Comparison of ENCODE assay signal across 12 mouse cellular contexts in the genomic region with DNA sequence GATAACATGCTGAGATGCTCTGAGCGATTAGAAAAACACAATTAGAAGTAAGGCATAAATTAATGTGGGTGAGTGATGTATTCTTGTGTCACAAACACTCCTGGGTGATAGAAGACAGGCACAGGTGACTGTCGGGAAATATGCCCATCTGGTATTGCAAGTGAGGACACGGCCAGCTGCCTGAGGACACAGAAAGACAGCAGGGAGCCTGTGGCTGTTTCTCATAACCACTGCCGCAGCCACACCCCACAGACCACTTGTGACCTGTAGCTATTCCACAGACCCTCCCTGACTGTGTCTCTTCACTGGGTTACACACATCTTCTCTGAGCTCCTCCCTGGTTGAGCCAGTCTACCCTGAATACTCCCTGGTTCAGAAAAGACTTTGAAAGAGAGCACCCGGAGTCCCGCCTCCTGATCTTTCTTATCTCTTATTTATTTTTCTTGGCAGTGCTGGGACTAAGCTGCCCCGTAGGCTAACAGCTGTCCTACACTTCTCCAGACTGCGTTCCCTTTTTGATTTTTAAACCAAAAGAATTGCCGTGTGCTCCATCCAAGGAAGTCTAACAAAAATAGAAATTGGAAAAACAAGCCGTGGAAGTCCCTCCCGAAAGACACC. TPM values are rescaled to one million over a fixed set of nuclear protein-coding genes. Genes with fewer than 3 reads are reported as not detected.
DNase-seq lines count a peak whose midpoint lies in the region; ATAC-seq lines count a peak whose summit lies in the region.
"Had no signal": no experiment of that assay in that cellular context is flagged by ENCODE, and none has a peak within 500 bp of the region (broad histone marks: within the 10 kb centered on the region; RNA-seq: fewer than 3 reads in every experiment).

No protein-coding gene starts in this region.

- no peak overlapping the region for H3K27ac ChIP-seq in limb, embryonic 13.5 days
- H3K27ac ChIP-seq in limb, embryonic 10.5 days, result no peak overlapping the region
- H3K27ac ChIP-seq in limb, embryonic 15.5 days, result peak overlapping the region; percentile 50; the same call in 1 of the 2 replicates
- H3K27ac ChIP-seq: forebrain, embryonic 10.5 days had no signal

- H3K9me3 ChIP-seq in limb, embryonic 13.5 days, result no peaks in the 10 kb centered on the region
- no peaks in the 10 kb centered on the region for H3K9me3 ChIP-seq in limb, embryonic 10.5 days (replicated peaks)
- H3K9me3 ChIP-seq in limb, embryonic 15.5 days, result no peaks in the 10 kb centered on the region
- H3K9me3 ChIP-seq: forebrain, embryonic 10.5 days had no signal

- H3K4me2 ChIP-seq in limb, embryonic 13.5 days (replicated peaks), result 0 out of 2 replicates have a peak overlapping the region, but pooled peaks have one; percentile 4
- 0 out of 2 replicates have a peak overlapping the region, but pooled peaks have one; percentile 2 for H3K4me2 ChIP-seq in limb, embryonic 15.5 days

- no peak for ATAC-seq in limb, embryonic 13.5 days (ENCODE audit: low FRiP score, low read depth)
- ATAC-seq in limb, embryonic 15.5 days (ENCODE audit: insufficient number of reproducible peaks, low FRiP score, low TSS enrichment, low read depth), result 0 out of 2 replicates have a peak, but pooled peaks have one; percentile 23

- peak; percentile 73 to 84 for DNase-seq in adrenal gland, adult (ENCODE audit: inconsistent age in 2 of 2, low spot score in 1 of 2)
- no peak for DNase-seq in adrenal gland, postnatal 25 days
- DNase-seq in limb, embryonic 10.5 days (ENCODE audit: low spot score), result no peak
- peak; percentile 53 for DNase-seq in adipocyte (ENCODE audit: low spot score)
- no peak for DNase-seq in c-Kit-positive CD71-positive TER-119-positive erythroid progenitor cells, embryonic 14.5 days (ENCODE audit: low spot score)
- no peak for DNase-seq in right cerebral cortex, postnatal 10 days (ENCODE audit: low spot score in 2 of 2)
- DNase-seq: gastrocnemius, postnatal 25 days; right cerebral cortex, adult 18-20 months had no signal

- no peak overlapping the region for H3K9ac ChIP-seq in limb, embryonic 13.5 days
- H3K9ac ChIP-seq in limb, embryonic 15.5 days, result no peak overlapping the region

- H3K4me1 ChIP-seq in limb, embryonic 13.5 days, result peaks cover 26% of the 10 kb centered on the region
- H3K4me1 ChIP-seq in limb, embryonic 10.5 days, result peaks cover 2% of the 10 kb centered on the region
- peaks cover 40% of the 10 kb centered on the region for H3K4me1 ChIP-seq in limb, embryonic 15.5 days

- WGBS in limb, embryonic 13.5 days, result 53% methylated on average over 11 of the region's 11 CpGs
- 60% methylated on average over 11 of the region's 11 CpGs for WGBS in limb, embryonic 10.5 days
- 46% methylated on average over 11 of the region's 11 CpGs for WGBS in limb, embryonic 15.5 days

- H3K36me3 ChIP-seq in limb, embryonic 13.5 days, result peaks cover 36% of the 10 kb centered on the region
- H3K36me3 ChIP-seq in limb, embryonic 10.5 days, result peaks cover 23% of the 10 kb centered on the region
- no peaks in the 10 kb centered on the region; the same call in 1 of the 2 replicates for H3K36me3 ChIP-seq in limb, embryonic 15.5 days

- H3K4me3 ChIP-seq in limb, embryonic 13.5 days, result no peak overlapping the region
- no peak overlapping the region for H3K4me3 ChIP-seq in limb, embryonic 10.5 days
- H3K4me3 ChIP-seq in limb, embryonic 15.5 days, result no peak overlapping the region
- H3K4me3 ChIP-seq: forebrain, embryonic 10.5 days had no signal

- H3K27me3 ChIP-seq in limb, embryonic 13.5 days, result no peaks in the 10 kb centered on the region
- H3K27me3 ChIP-seq in limb, embryonic 10.5 days (ENCODE audit: low read depth, poor library complexity, severe bottlenecking), result no peaks in the 10 kb centered on the region; the same call in 1 of the 2 replicates
- no peaks in the 10 kb centered on the region for H3K27me3 ChIP-seq in limb, embryonic 15.5 days
- H3K27me3 ChIP-seq: Patski had no signal

RNA-seq across cellular contexts. Expression of a gene that starts 32.9 kb away (rescaled TPM):
- 3.2 and 4.5 TPM in 2 replicates for total RNA-seq in adrenal gland, postnatal 25 days (2021)
- polyA plus RNA-seq in limb, embryonic 13.5 days (2015; fragmentation: Nextera tagmentation; extraction: Ambion mirVana), result 26.0 and 29.2 TPM in 2 replicates
- 18.9 and 21.6 TPM in 2 replicates for polyA plus RNA-seq in limb, embryonic 10.5 days (2016; fragmentation: Nextera tagmentation; extraction: Ambion mirVana)
- 17.1 and 18.8 TPM in 2 replicates for polyA plus RNA-seq in limb, embryonic 15.5 days (2015; fragmentation: Nextera tagmentation; extraction: Ambion mirVana)

Comparison
In these comparisons a context has a peak if more than half of its experiments do, and no peak if none do; other contexts are left out.
1. DNase-seq: peak in adrenal gland, adult (2 of 2) and adipocyte (single experiment); none in adrenal gland, postnatal 25 days (single experiment), limb, embryonic 10.5 days (single experiment), c-Kit-positive CD71-positive TER-119-positive erythroid progenitor cells, embryonic 14.5 days (single experiment) and right cerebral cortex, postnatal 10 days (0 of 2).